ENCODE assay signal across 23 mouse cellular contexts in genomic region chr3:133315647-133316046, GRCm38 (mm10). TPM values are rescaled to one million over a fixed set of nuclear protein-coding genes. Genes with fewer than 3 reads are reported as not detected.
DNase-seq lines count a peak whose midpoint lies in the region; ATAC-seq and TF ChIP-seq lines count a peak whose summit lies in the region.
"Had no signal": no experiment of that assay in that cellular context is flagged by ENCODE, and none has a peak within 500 bp of the region (broad histone marks: within the 10 kb centered on the region; RNA-seq: fewer than 3 reads in every experiment).

No protein-coding gene starts in this region.

- H3K9ac ChIP-seq in forebrain, embryonic 11.5 days (ENCODE audit: low read length): no peak overlapping the region
- H3K9ac ChIP-seq in forebrain, postnatal 0 days: no peak overlapping the region
- no peak overlapping the region for H3K9ac ChIP-seq in neural tube, embryonic 15.5 days (replicated peaks)
- H3K9ac ChIP-seq: embryonic facial prominence, embryonic 13.5 days; embryonic facial prominence, embryonic 15.5 days; forebrain, embryonic 13.5 days; forebrain, embryonic 15.5 days had no signal

- WGBS in forebrain, embryonic 11.5 days: 93% methylated on average over 8 of the region's 8 CpGs
- WGBS in forebrain, postnatal 0 days: 93% methylated on average over 8 of the region's 8 CpGs
- 92% methylated on average over 8 of the region's 8 CpGs for WGBS in neural tube, embryonic 15.5 days

- H3K36me3 ChIP-seq in forebrain, embryonic 11.5 days (ENCODE audit: control insufficient read depth, insufficient read depth, low read length): no peaks in the 10 kb centered on the region
- H3K36me3 ChIP-seq in forebrain, postnatal 0 days (ENCODE audit: insufficient read depth): no peaks in the 10 kb centered on the region
- no peaks in the 10 kb centered on the region for H3K36me3 ChIP-seq in neural tube, embryonic 15.5 days
- H3K36me3 ChIP-seq: embryonic facial prominence, embryonic 13.5 days; embryonic facial prominence, embryonic 15.5 days; forebrain, embryonic 15.5 days had no signal

- H3K4me1 ChIP-seq in forebrain, embryonic 11.5 days (replicated peaks; ENCODE audit: control insufficient read depth, insufficient read depth, low read length): no peaks in the 10 kb centered on the region
- H3K4me1 ChIP-seq in forebrain, postnatal 0 days (ENCODE audit: insufficient read depth): 0 out of 2 replicates have a peak, but pooled peaks cover 6% of the 10 kb centered on the region
- H3K4me1 ChIP-seq in neural tube, embryonic 15.5 days: peaks cover 14% of the 10 kb centered on the region
- H3K4me1 ChIP-seq: embryonic facial prominence, embryonic 13.5 days had no signal

- DNase-seq in forebrain, embryonic 11.5 days (ENCODE audit: low spot score): peak; percentile 46
- DNase-seq in forebrain, postnatal 0 days: no peak
- peak; percentile 7 for DNase-seq in neural tube, embryonic 10.5 days (ENCODE audit: extremely low spot score, low spot score)
- DNase-seq in testis, postnatal 14 days (ENCODE audit: low spot score): no peak
- DNase-seq: adrenal gland, adult 2 months; adrenal gland, postnatal 10 days; adrenal gland, postnatal 25 days; B cell, adult 2 months; cerebellum, adult 11 months; cerebellum, adult 18-20 months; cerebellum, adult 8-10 months; cerebellum, adult 9-11 months; cerebellum, postnatal 14 days; cerebellum, postnatal 36 days; embryo, embryonic 11 days had no signal

- H3K4me2 ChIP-seq in forebrain, embryonic 11.5 days (ENCODE audit: low read depth, low read length, severe bottlenecking): no peak overlapping the region
- no peak overlapping the region for H3K4me2 ChIP-seq in forebrain, postnatal 0 days (ENCODE audit: low read depth)
- H3K4me2 ChIP-seq in neural tube, embryonic 15.5 days: no peak overlapping the region
- H3K4me2 ChIP-seq: embryonic facial prominence, embryonic 13.5 days; embryonic facial prominence, embryonic 15.5 days; forebrain, embryonic 13.5 days; forebrain, embryonic 15.5 days had no signal

- no peaks in the 10 kb centered on the region for H3K27me3 ChIP-seq in forebrain, embryonic 11.5 days (ENCODE audit: control insufficient read depth, insufficient read depth, low read length)
- no peaks in the 10 kb centered on the region for H3K27me3 ChIP-seq in forebrain, postnatal 0 days (ENCODE audit: insufficient read depth, low read length)
- no peaks in the 10 kb centered on the region for H3K27me3 ChIP-seq in neural tube, embryonic 15.5 days (replicated peaks)
- H3K27me3 ChIP-seq: embryonic facial prominence, embryonic 13.5 days; embryonic facial prominence, embryonic 15.5 days; forebrain, embryonic 13.5 days; forebrain, embryonic 15.5 days had no signal

- H3K4me3 ChIP-seq in forebrain, embryonic 11.5 days (ENCODE audit: low read depth, low read length): no peak overlapping the region
- H3K4me3 ChIP-seq in forebrain, postnatal 0 days (ENCODE audit: low read depth, low read length): no peak overlapping the region
- no peak overlapping the region for H3K4me3 ChIP-seq in neural tube, embryonic 15.5 days (replicated peaks)
- H3K4me3 ChIP-seq: embryonic facial prominence, embryonic 13.5 days; embryonic facial prominence, embryonic 15.5 days; erythroblast, embryonic 14.5 days; forebrain, embryonic 10.5 days; forebrain, embryonic 13.5 days; forebrain, embryonic 15.5 days had no signal

- no peak for ATAC-seq in forebrain, embryonic 11.5 days (replicated peaks; ENCODE audit: low FRiP score)
- no peak for ATAC-seq in forebrain, postnatal 0 days
- ATAC-seq in neural tube, embryonic 15.5 days (ENCODE audit: low FRiP score): no peak
- ATAC-seq: CD4-positive, CD25-positive, alpha-beta regulatory T cell, adult 4 months; forebrain, embryonic 13.5 days; forebrain, embryonic 15.5 days had no signal

- no peak overlapping the region for H3K27ac ChIP-seq in forebrain, embryonic 11.5 days (ENCODE audit: low read depth, low read length)
- H3K27ac ChIP-seq in forebrain, postnatal 0 days (ENCODE audit: low read depth, low read length): no peak overlapping the region
- H3K27ac ChIP-seq in neural tube, embryonic 15.5 days (replicated peaks): no peak overlapping the region
- H3K27ac ChIP-seq: embryonic facial prominence, embryonic 13.5 days; embryonic facial prominence, embryonic 15.5 days; forebrain, embryonic 10.5 days; forebrain, embryonic 13.5 days; forebrain, embryonic 15.5 days had no signal

- no peak for TF ChIP-seq CTCF in forebrain, postnatal 0 days (IDR thresholded peaks at IDR 0.05; ENCODE audit: low read depth)

- H3K9me3 ChIP-seq in forebrain, embryonic 11.5 days (ENCODE audit: control insufficient read depth, low read length): no peaks in the 10 kb centered on the region
- H3K9me3 ChIP-seq in forebrain, postnatal 0 days (ENCODE audit: low read length): no peaks in the 10 kb centered on the region
- H3K9me3 ChIP-seq in neural tube, embryonic 15.5 days (replicated peaks): no peaks in the 10 kb centered on the region
- H3K9me3 ChIP-seq: embryonic facial prominence, embryonic 13.5 days; embryonic facial prominence, embryonic 15.5 days; forebrain, embryonic 10.5 days; forebrain, embryonic 13.5 days; forebrain, embryonic 15.5 days had no signal

RNA-seq across cellular contexts. Expression of gene Ppa2, which starts 5.7 kb away (rescaled TPM):
- 75.1 and 76.7 TPM in 2 replicates for polyA plus RNA-seq in forebrain, embryonic 11.5 days (2014; fragmentation: Nextera tagmentation; extraction: Ambion mirVana)
- 34.4 and 47.6 TPM in 2 replicates for total RNA-seq in forebrain, postnatal 0 days (2014; rRNA removed)
- polyA plus RNA-seq in forebrain, postnatal 0 days (2015; fragmentation: Nextera tagmentation; extraction: Ambion mirVana): 82.8 and 91.0 TPM in 2 replicates
- polyA plus RNA-seq in neural tube, embryonic 15.5 days (2015; fragmentation: Nextera tagmentation; extraction: Ambion mirVana): 79.4 and 93.9 TPM in 2 replicates

Comparison
In these comparisons a context has a peak if more than half of its experiments do, and no peak if none do; other contexts are left out.
1. DNase-seq: peak in forebrain, embryonic 11.5 days (single experiment) and neural tube, embryonic 10.5 days (single experiment); none in forebrain, postnatal 0 days (single experiment) and testis, postnatal 14 days (single experiment).